Mouse (Mus musculus) liver, postnatal 0 days (tissue): ENCODE data around the gene Vmn1r117. TPM values are rescaled to one million over a fixed set of nuclear protein-coding genes. Genes with fewer than 3 reads are reported as not detected.
"Not testable (repeated sequence)": the region's sequence is repeated elsewhere in the genome, so short reads cannot be mapped to it uniquely, and the experiment has no call there.

ENCODE experiments used
- ATAC-seq: fragments of 200-750 bp; cut with Nextera tagmentation; 2 replicates; pipeline ENCODE4 v1.8.0; 2017; ENCODE audit warnings: mild to moderate bottlenecking, moderate library complexity
- DNase-seq: peaks from one replicate; pipeline ENCODE4 v3.0.0-alpha.2; 2016
- H3K27ac ChIP-seq: fragments of 300-500 bp; sonication (generic); 2 replicates; pipeline ENCODE4 v1.5.1; 2014; ENCODE audit warnings: antibody characterized with exemption, moderate library complexity, mild to moderate bottlenecking, low read depth
- H3K27me3 ChIP-seq: fragments of 300-500 bp; sonication (generic); 2 replicates; pipeline ENCODE4 v1.6.1; 2014; ENCODE audit warnings: low read length, control low read depth, mixed read lengths; ENCODE audit not compliant: insufficient read depth
- H3K36me3 ChIP-seq: fragments of 300-500 bp; sonication (generic); replicated peaks from 2 replicates; pipeline ENCODE4 v1.6.1; 2014; ENCODE audit warnings: mild to moderate bottlenecking, control low read depth, low read length, moderate library complexity, mixed read lengths; ENCODE audit not compliant: insufficient read depth
- H3K4me1 ChIP-seq: fragments of 300-500 bp; sonication (generic); 2 replicates; pipeline ENCODE4 v1.6.1; 2014; ENCODE audit warnings: antibody characterized with exemption, mild to moderate bottlenecking, control low read depth; ENCODE audit not compliant: insufficient read depth
- H3K4me2 ChIP-seq: fragments of 300-500 bp; sonication (generic); 2 replicates; pipeline ENCODE4 v1.6.1; 2014; ENCODE audit warnings: low read depth, mild to moderate bottlenecking, low read length, moderate library complexity, mixed read lengths
- H3K4me3 ChIP-seq: fragments of 300-500 bp; sonication (generic); 2 replicates; pipeline ENCODE4 v1.5.1; 2014; ENCODE audit warnings: low read depth, low read length
- H3K9ac ChIP-seq: fragments of 300-500 bp; sonication (generic); replicated peaks from 2 replicates; pipeline ENCODE4 v1.6.1; 2014; ENCODE audit warnings: mild to moderate bottlenecking, moderate library complexity
- H3K9me3 ChIP-seq: fragments of 300-500 bp; sonication (generic); 2 replicates; pipeline ENCODE4 v1.6.1; 2016; ENCODE audit warnings: mild to moderate bottlenecking, control low read depth, low read length, mixed read lengths
- WGBS: fragments of 180-500 bp; shearing (Covaris S2); extraction: QIAGEN DNeasy Blood & Tissue Kit; methylation state at CpG from one replicate; pipeline ENCODE4 v1.1.7; 2014; ENCODE audit not compliant: insufficient replicate concordance; 5-methylcytosine and 5-hydroxymethylcytosine counted together
- polyA plus RNA-seq: library from polyadenylated mRNA; unstranded; fragments of >200 nt; fragmentation: Nextera tagmentation; extraction: Ambion mirVana; gene quantifications from 2 replicates; pipeline ENCODE4 v1.2.1, GENCODE M21; 2015

The Vmn1r117 gene
- polyA plus RNA-seq = not detected in 2 replicates

GRCm38 (mm10) chr7:20884021-20884420 lies at the start of gene Vmn1r117:
Vmn1r117 (minus strand) TSS chr7:20884121.
- H3K27me3 ChIP-seq, H3K27ac ChIP-seq, H3K4me1 ChIP-seq, DNase-seq, H3K9me3 ChIP-seq, H3K36me3 ChIP-seq, ATAC-seq, H3K9ac ChIP-seq, H3K4me2 ChIP-seq, H3K4me3 ChIP-seq: not testable (repeated sequence)
- no CpG with 5 or more reads among the region's 2 CpGs for WGBS

GRCm38 (mm10) chr7:20912247-20912646 lies 28.3 kb upstream of the Vmn1r117 start, which contains the start of gene Vmn1r118:
Vmn1r118 (minus strand) TSS chr7:20912347.
- not testable (repeated sequence) for H3K4me2 ChIP-seq, H3K4me3 ChIP-seq, DNase-seq, H3K27me3 ChIP-seq, H3K27ac ChIP-seq, H3K4me1 ChIP-seq, H3K9me3 ChIP-seq, H3K9ac ChIP-seq, ATAC-seq, H3K36me3 ChIP-seq
- no CpG with 5 or more reads among the region's 2 CpGs for WGBS

- not testable (repeated sequence) for H3K4me1 ChIP-seq, H3K4me2 ChIP-seq, H3K27me3 ChIP-seq, H3K36me3 ChIP-seq, H3K4me3 ChIP-seq, H3K9ac ChIP-seq, ATAC-seq, DNase-seq, H3K27ac ChIP-seq, H3K9me3 ChIP-seq
- 53% methylated on average over 3 of the region's 3 CpGs for WGBS
Observed at GRCm38 (mm10) chr7:20871956-20872355, 12.0 kb downstream of the Vmn1r117 start, which contains the start of gene Vmn1r116. Vmn1r116 (plus strand) TSS chr7:20872256.

- WGBS = 100% methylated on average over 1 of the region's 3 CpGs
- not testable (repeated sequence) for H3K36me3 ChIP-seq, H3K27me3 ChIP-seq, DNase-seq, H3K27ac ChIP-seq, H3K4me2 ChIP-seq, H3K4me3 ChIP-seq, H3K4me1 ChIP-seq, ATAC-seq, H3K9ac ChIP-seq, H3K9me3 ChIP-seq
Observed at GRCm38 (mm10) chr7:20844885-20845284, 39.0 kb downstream of the Vmn1r117 start, which contains the start of gene Vmn1r115. Vmn1r115 (minus strand) TSS chr7:20844985.

Other genes starting within 250 kb of the Vmn1r117 start
- not detected in 2 replicates for gene Vmn1r107, start 215.2 kb downstream of the Vmn1r117 start, polyA plus RNA-seq
- gene Vmn1r111, start 180.9 kb downstream of the Vmn1r117 start, polyA plus RNA-seq = not detected in 2 replicates
- not detected in 2 replicates for gene Gm10668, start 153.5 kb downstream of the Vmn1r117 start, polyA plus RNA-seq
- gene Vmn1r112, start 112.9 kb downstream of the Vmn1r117 start, polyA plus RNA-seq = not detected in 2 replicates
- not detected in 2 replicates for gene Vmn1r113, start 96.8 kb downstream of the Vmn1r117 start, polyA plus RNA-seq
- gene Vmn1r114, start 71.9 kb downstream of the Vmn1r117 start, polyA plus RNA-seq = not detected in 2 replicates
- not detected in 2 replicates for gene Vmn1r115, start 39.1 kb downstream of the Vmn1r117 start, polyA plus RNA-seq
- not detected in 2 replicates for gene Vmn1r116, start 11.9 kb downstream of the Vmn1r117 start, polyA plus RNA-seq
- not detected in 2 replicates for gene Vmn1r118, start 28.2 kb upstream of the Vmn1r117 start, polyA plus RNA-seq
- not detected in 2 replicates for gene Vmn1r119, start 128.3 kb upstream of the Vmn1r117 start, polyA plus RNA-seq
- not detected in 2 replicates for gene Vmn1r120, start 169.7 kb upstream of the Vmn1r117 start, polyA plus RNA-seq
- gene Vmn1r121, start 214.4 kb upstream of the Vmn1r117 start, polyA plus RNA-seq = not detected in 2 replicates